In the genomic region with DNA sequence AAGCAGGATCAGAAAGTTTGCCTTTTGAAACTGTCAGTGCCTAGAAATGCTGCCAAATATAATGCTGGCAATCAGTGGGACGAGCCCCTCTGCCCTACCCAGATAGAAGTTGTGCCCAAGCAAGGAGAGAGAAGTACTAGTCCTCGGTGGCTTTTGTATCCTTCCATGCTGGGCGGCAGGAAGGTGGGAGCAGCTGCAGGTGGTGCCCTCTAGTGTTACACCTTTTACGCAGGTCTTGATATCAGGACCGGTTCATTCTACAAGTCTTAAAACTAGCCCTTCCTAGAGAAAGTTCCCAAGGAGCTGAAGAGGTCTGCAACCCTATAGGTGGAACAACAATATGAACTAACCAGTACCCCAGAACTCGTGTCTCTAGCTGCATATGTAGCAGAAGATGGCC, we compare ENCODE assay signal across 12 mouse cellular contexts. TPM values are rescaled to one million over a fixed set of nuclear protein-coding genes. Genes with fewer than 3 reads are reported as not detected.
DNase-seq lines count a peak whose midpoint lies in the region; TF ChIP-seq lines count a peak whose summit lies in the region.
"Had no signal": no experiment of that assay in that cellular context is flagged by ENCODE, and none has a peak within 500 bp of the region (broad histone marks: within the 10 kb centered on the region; RNA-seq: fewer than 3 reads in every experiment).

No protein-coding gene starts in this region.

- no peak for TF ChIP-seq POLR2A in small intestine, adult 2 months (IDR thresholded peaks at IDR 0.05; ENCODE audit: low read depth, low read length)

- no peak overlapping the region for H3K27ac ChIP-seq in layer of hippocampus, adult 2 months
- no peak overlapping the region for H3K27ac ChIP-seq in small intestine, adult 2 months (ENCODE audit: insufficient read depth, low read depth, low read length)
- H3K27ac ChIP-seq: forebrain, embryonic 10.5 days; limb, embryonic 13.5 days; midbrain, embryonic 12.5 days had no signal

- H3K36me3 ChIP-seq in small intestine, adult 2 months (ENCODE audit: control insufficient read depth, insufficient read depth, low read length): no peaks in the 10 kb centered on the region
- H3K36me3 ChIP-seq: forebrain, embryonic 10.5 days; limb, embryonic 13.5 days; midbrain, embryonic 12.5 days had no signal

- peaks cover 20% of the 10 kb centered on the region for H3K4me1 ChIP-seq in small intestine, adult 2 months (ENCODE audit: control insufficient read depth, insufficient read depth, insufficient read length, low read length)

- no peaks in the 10 kb centered on the region for H3K27me3 ChIP-seq in small intestine, adult 2 months (ENCODE audit: control insufficient read depth, insufficient read depth, low read length)
- H3K27me3 ChIP-seq: limb, embryonic 13.5 days had no signal

- DNase-seq in embryo, embryonic 10 days (ENCODE audit: low spot score): peak; percentile 34
- no peak for DNase-seq in embryo, embryonic 11 days
- DNase-seq in layer of hippocampus, adult 2 months (ENCODE audit: low spot score in 2 of 2): no peak
- no peak for DNase-seq in layer of hippocampus, adult 9-11 months
- DNase-seq in NIH3T3 (ENCODE audit: low read depth): peak; percentile 24
- DNase-seq in ovary, adult 18-20 months (ENCODE audit: low spot score): no peak
- DNase-seq in cerebellum, adult 11-12 months: no peak
- DNase-seq: adrenal gland, adult 2 months had no signal

- TF ChIP-seq CTCF in layer of hippocampus, adult 2 months (conservative IDR thresholded peaks at IDR 0.05): peak; percentile 64
- peak; percentile 45; the same call in 1 of the 2 replicates for TF ChIP-seq CTCF in small intestine, adult 2 months (IDR thresholded peaks at IDR 0.05; ENCODE audit: extremely low read depth, insufficient read length, insufficient replicate concordance, low read depth, low read length)

- 37% methylated on average over 6 of the region's 6 CpGs for WGBS in small intestine, adult 2 months

- no peak overlapping the region for H3K4me3 ChIP-seq in layer of hippocampus, adult 2 months
- no peak overlapping the region for H3K4me3 ChIP-seq in small intestine, adult 2 months (ENCODE audit: low read depth, low read length)
- H3K4me3 ChIP-seq: forebrain, embryonic 10.5 days; limb, embryonic 13.5 days; midbrain, embryonic 12.5 days had no signal

RNA-seq across cellular contexts. Expression of gene Synj2, which starts 39.8 kb away (rescaled TPM):
- total RNA-seq in layer of hippocampus, adult 2 months (2021): 10 to 100 TPM; 54.1 to 62.2 TPM
- polyA plus RNA-seq in small intestine, adult 2 months (2012; rRNA removed): 2.0 and 3.1 TPM in 2 replicates

Comparison
In these comparisons a context has a peak if more than half of its experiments do, and no peak if none do; other contexts are left out.
1. DNase-seq: peak in embryo, embryonic 10 days (single experiment) and NIH3T3 (single experiment); none in embryo, embryonic 11 days (single experiment), layer of hippocampus, adult 2 months (0 of 2), layer of hippocampus, adult 9-11 months (single experiment), ovary, adult 18-20 months (single experiment) and cerebellum, adult 11-12 months (single experiment).